ENCODE assay signal across 22 mouse cellular contexts in the genomic region with DNA sequence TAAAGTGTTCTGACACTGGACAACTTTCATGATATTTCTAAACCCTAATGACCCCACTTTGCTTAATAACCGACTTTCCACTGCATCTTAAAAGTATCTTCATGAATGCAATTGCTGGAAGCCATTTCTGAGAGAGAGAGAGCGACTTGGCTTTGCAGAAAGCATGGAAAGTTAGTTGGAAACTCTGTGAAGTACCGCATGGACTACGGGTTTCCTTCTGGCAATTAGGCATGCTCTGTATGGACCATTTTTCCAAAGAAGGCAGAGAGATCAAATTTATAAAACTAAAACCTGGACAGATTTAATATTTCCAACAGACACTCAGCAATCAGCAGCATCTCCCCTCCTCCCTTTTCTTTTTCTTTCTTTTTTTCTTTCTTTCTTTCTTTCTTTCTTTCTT.
DNase-seq lines count a peak whose midpoint lies in the region; ATAC-seq and TF ChIP-seq lines count a peak whose summit lies in the region.
"Had no signal": no experiment of that assay in that cellular context is flagged by ENCODE, and none has a peak within 500 bp of the region (broad histone marks: within the 10 kb centered on the region; RNA-seq: fewer than 3 reads in every experiment).

No protein-coding gene starts in this region.

- 73% methylated on average over 4 of the region's 4 CpGs for WGBS in forebrain, embryonic 10.5 days
- 15% methylated on average over 4 of the region's 4 CpGs for WGBS in forebrain, postnatal 0 days
- WGBS in forebrain, embryonic 14.5 days, result 11% methylated on average over 4 of the region's 4 CpGs

- H3K27me3 ChIP-seq in forebrain, embryonic 10.5 days (ENCODE audit: poor library complexity, severe bottlenecking), result no peaks in the 10 kb centered on the region
- no peaks in the 10 kb centered on the region for H3K27me3 ChIP-seq in forebrain, postnatal 0 days (ENCODE audit: insufficient read depth, low read length)
- no peaks in the 10 kb centered on the region for H3K27me3 ChIP-seq in forebrain, embryonic 14.5 days (replicated peaks; ENCODE audit: control insufficient read depth, insufficient read depth, low read length)
- H3K27me3 ChIP-seq: embryonic facial prominence, embryonic 12.5 days; heart, embryonic 15.5 days had no signal

- H3K4me3 ChIP-seq in forebrain, embryonic 10.5 days, result no peak overlapping the region
- no peak overlapping the region for H3K4me3 ChIP-seq in forebrain, postnatal 0 days (ENCODE audit: low read depth, low read length)
- no peak overlapping the region for H3K4me3 ChIP-seq in layer of hippocampus, adult 2 months
- H3K4me3 ChIP-seq in forebrain, embryonic 14.5 days (ENCODE audit: low read depth, low read length), result no peak overlapping the region
- H3K4me3 ChIP-seq: embryonic facial prominence, embryonic 12.5 days; heart, embryonic 10.5 days; heart, embryonic 15.5 days had no signal

- H3K27ac ChIP-seq in forebrain, embryonic 10.5 days, result peak overlapping the region; percentile 83
- no peak overlapping the region for H3K27ac ChIP-seq in forebrain, postnatal 0 days (ENCODE audit: low read depth, low read length)
- peak overlapping the region; percentile 3; the same call in 1 of the 2 replicates for H3K27ac ChIP-seq in layer of hippocampus, adult 2 months
- H3K27ac ChIP-seq in forebrain, embryonic 14.5 days (ENCODE audit: low read depth, low read length), result 0 out of 2 replicates have a peak overlapping the region, but pooled peaks have one; percentile 35
- H3K27ac ChIP-seq: embryonic facial prominence, embryonic 12.5 days; heart, embryonic 10.5 days; heart, embryonic 15.5 days; hindbrain, embryonic 14.5 days had no signal

- H3K36me3 ChIP-seq in forebrain, embryonic 10.5 days (replicated peaks), result no peaks in the 10 kb centered on the region
- no peaks in the 10 kb centered on the region for H3K36me3 ChIP-seq in forebrain, postnatal 0 days (ENCODE audit: insufficient read depth)
- no peaks in the 10 kb centered on the region for H3K36me3 ChIP-seq in forebrain, embryonic 14.5 days (ENCODE audit: control insufficient read depth, insufficient read depth, low read length)
- H3K36me3 ChIP-seq: embryonic facial prominence, embryonic 12.5 days; G1E; heart, embryonic 10.5 days; heart, embryonic 15.5 days had no signal

- H3K4me2 ChIP-seq in forebrain, postnatal 0 days (ENCODE audit: low read depth), result no peak overlapping the region
- H3K4me2 ChIP-seq in forebrain, embryonic 14.5 days (ENCODE audit: low read length), result no peak overlapping the region
- H3K4me2 ChIP-seq: embryonic facial prominence, embryonic 12.5 days; heart, embryonic 15.5 days; hindbrain, embryonic 14.5 days had no signal

- no peak for DNase-seq in forebrain, embryonic 10.5 days (ENCODE audit: extremely low spot score, low spot score)
- no peak for DNase-seq in forebrain, postnatal 0 days
- DNase-seq in layer of hippocampus, adult 2 months (ENCODE audit: low spot score in 2 of 2), result no peak
- DNase-seq in layer of hippocampus, postnatal 10 days (ENCODE audit: low spot score in 2 of 2), result no peak
- peak; percentile 52 for DNase-seq in forebrain, embryonic 14.5 days (ENCODE audit: low spot score)
- no peak for DNase-seq in thymus, postnatal 4 days
- no peak for DNase-seq in spleen, adult 18-20 months
- DNase-seq: adrenal gland, postnatal 10 days; B cell, adult 2 months; cerebellum, adult 11-12 months; cerebellum, adult 9-10 months; cerebellum, postnatal 25 days; gastrocnemius, postnatal 10 days; heart, adult 18-20 months had no signal

- no peak for ATAC-seq in forebrain, postnatal 0 days
- peak; percentile 33; the same call in 1 of the 2 replicates for ATAC-seq in forebrain, embryonic 14.5 days
- ATAC-seq: CD4-positive, CD25-positive, alpha-beta regulatory T cell, adult 4 months; inflammation-experienced regulatory T-cells, adult 6 months; intestine, postnatal 0 days had no signal

- TF ChIP-seq CTCF in forebrain, postnatal 0 days (IDR thresholded peaks at IDR 0.05; ENCODE audit: low read depth), result no peak
- no peak for TF ChIP-seq CTCF in layer of hippocampus, adult 2 months (conservative IDR thresholded peaks at IDR 0.05)

- peaks cover 8% of the 10 kb centered on the region; the same call in 1 of the 2 replicates for H3K9me3 ChIP-seq in forebrain, embryonic 10.5 days
- H3K9me3 ChIP-seq in forebrain, postnatal 0 days (ENCODE audit: low read length), result no peaks in the 10 kb centered on the region
- no peaks in the 10 kb centered on the region for H3K9me3 ChIP-seq in forebrain, embryonic 14.5 days (replicated peaks; ENCODE audit: control insufficient read depth, low read length)
- H3K9me3 ChIP-seq: heart, embryonic 15.5 days had no signal

- H3K4me1 ChIP-seq in forebrain, embryonic 10.5 days, result peaks cover 35% of the 10 kb centered on the region
- H3K4me1 ChIP-seq in forebrain, postnatal 0 days (ENCODE audit: insufficient read depth), result no peaks in the 10 kb centered on the region; the same call in 1 of the 2 replicates
- peaks cover 3% of the 10 kb centered on the region; the same call in 1 of the 2 replicates for H3K4me1 ChIP-seq in forebrain, embryonic 14.5 days (ENCODE audit: control insufficient read depth, insufficient read depth, low read length)
- H3K4me1 ChIP-seq: embryonic facial prominence, embryonic 12.5 days; heart, embryonic 10.5 days; heart, embryonic 15.5 days had no signal

- no peak overlapping the region for H3K9ac ChIP-seq in forebrain, postnatal 0 days
- no peak overlapping the region for H3K9ac ChIP-seq in forebrain, embryonic 14.5 days (ENCODE audit: low read length)
- H3K9ac ChIP-seq: embryonic facial prominence, embryonic 12.5 days; heart, embryonic 15.5 days; hindbrain, embryonic 14.5 days had no signal
